Mouse (Mus musculus): ENCODE measurements at regions not wholly inside any gene's neighbourhood (a gene's known extent, or its start where the extent isn't known, plus 50 kb on each side); places are given as distances from the start of the nearest gene placed in this dataset.

GRCm38 (mm10) chrX:19199531-19199930 lies 281.6 kb downstream of the Tex13c3 start:
- no peak for DNase-seq (ENCODE audit: low spot score in 2 of 2)

- DNase-seq (ENCODE audit: low spot score in 2 of 2) = no peak
Observed at GRCm38 (mm10) chrX:19168983-19169382, 312.1 kb downstream of the Tex13c3 start.

GRCm38 (mm10) chrX:19168546-19168945 lies 312.6 kb downstream of the Tex13c3 start:
- DNase-seq (ENCODE audit: low spot score in 2 of 2) = no peak

GRCm38 (mm10) chrX:19168111-19168510 lies 313.0 kb downstream of the Tex13c3 start:
- DNase-seq (ENCODE audit: low spot score in 2 of 2) = no peak

GRCm38 (mm10) chrX:19167121-19167853 lies 313.8 kb downstream of the Tex13c3 start:
- DNase-seq (ENCODE audit: low spot score in 2 of 2) = no peak

GRCm38 (mm10) chrX:19165891-19166644 lies 315.1 kb downstream of the Tex13c3 start:
- DNase-seq (ENCODE audit: low spot score in 2 of 2) = no peak

- no peak for DNase-seq (ENCODE audit: low spot score in 2 of 2)
Observed at GRCm38 (mm10) chrX:19164151-19164550, 317.0 kb downstream of the Tex13c3 start.

- no peak for DNase-seq (ENCODE audit: low spot score in 2 of 2)
Observed at GRCm38 (mm10) chrX:19162958-19163357, 318.2 kb downstream of the Tex13c3 start.

- DNase-seq (ENCODE audit: low spot score in 2 of 2) = no peak
Observed at GRCm38 (mm10) chrX:19162351-19162750, 318.8 kb downstream of the Tex13c3 start.

- DNase-seq (ENCODE audit: low spot score in 2 of 2) = no peak
Observed at GRCm38 (mm10) chrX:19160275-19160930, 320.7 kb downstream of the Tex13c3 start.

GRCm38 (mm10) chrX:19157464-19158203 lies 323.5 kb downstream of the Tex13c3 start:
- no peak for DNase-seq (ENCODE audit: low spot score in 2 of 2)

GRCm38 (mm10) chrX:19153619-19154018 lies 327.5 kb downstream of the Tex13c3 start:
- no peak for DNase-seq (ENCODE audit: low spot score in 2 of 2)

GRCm38 (mm10) chrX:19152170-19152861 lies 328.8 kb downstream of the Tex13c3 start:
- no peak for DNase-seq (ENCODE audit: low spot score in 2 of 2)

GRCm38 (mm10) chrX:19150606-19151005 lies 330.5 kb downstream of the Tex13c3 start:
- DNase-seq (ENCODE audit: low spot score in 2 of 2) = no peak

- DNase-seq (ENCODE audit: low spot score in 2 of 2) = no peak
Observed at GRCm38 (mm10) chrX:19148672-19149071, 332.4 kb downstream of the Tex13c3 start.

GRCm38 (mm10) chrX:19148251-19148650 lies 332.9 kb downstream of the Tex13c3 start:
- no peak for DNase-seq (ENCODE audit: low spot score in 2 of 2)

GRCm38 (mm10) chrX:19112753-19113152 lies 368.4 kb downstream of the Tex13c3 start:
- DNase-seq (ENCODE audit: low spot score in 2 of 2) = no peak

- no peak for DNase-seq (ENCODE audit: low spot score in 2 of 2)
Observed at GRCm38 (mm10) chrX:19102911-19103310, 378.2 kb downstream of the Tex13c3 start.

GRCm38 (mm10) chrX:19095960-19096359 lies 385.2 kb downstream of the Tex13c3 start:
- DNase-seq (ENCODE audit: low spot score in 2 of 2) = no peak

GRCm38 (mm10) chrX:19084435-19084834 lies 396.7 kb downstream of the Tex13c3 start:
- DNase-seq (ENCODE audit: low spot score in 2 of 2) = no peak

- DNase-seq (ENCODE audit: low spot score in 2 of 2) = no peak
Observed at GRCm38 (mm10) chrX:19080021-19080420, 401.1 kb downstream of the Tex13c3 start.

Data from spleen, postnatal 14 days (tissue).